Mouse (Mus musculus): ENCODE measurements at regions not wholly inside any gene's neighbourhood (a gene's known extent, or its start where the extent isn't known, plus 50 kb on each side); places are given as distances from the start of the nearest gene placed in this dataset.

- TF ChIP-seq CTCF (IDR thresholded peaks at IDR 0.05; ENCODE audit: insufficient read depth, low read depth, low read length): no peak
- TF ChIP-seq POLR2A (IDR thresholded peaks at IDR 0.05; ENCODE audit: insufficient read depth, low read depth, low read length): no peak
These were observed 210.2 kb downstream of the Sorl1 start for GRCm38 (mm10) chr9:41913911-41914310.
